Mouse (Mus musculus) midbrain, postnatal 0 days (tissue): ENCODE measurements around the gene Kiss1. TPM values are rescaled to one million over a fixed set of nuclear protein-coding genes. Genes with fewer than 3 reads are reported as not detected.

Experiments used
- ATAC-seq: fragments of 200-750 bp; cut with Nextera tagmentation; 2 replicates; pipeline ENCODE4 v1.8.0; 2017; ENCODE audit warnings: moderate number of reproducible peaks, mild to moderate bottlenecking, moderate TSS enrichment, moderate library complexity; ENCODE audit not compliant: low FRiP score
- DNase-seq: peaks from one replicate; pipeline ENCODE4 v3.0.0-alpha.2; 2015; ENCODE audit warnings: low spot score
- H3K27ac ChIP-seq: fragments of 300-500 bp; sonication (generic); 2 replicates; pipeline ENCODE4 v1.5.1; 2014; ENCODE audit warnings: low read depth, mild to moderate bottlenecking, low read length, mixed read lengths
- H3K27me3 ChIP-seq: fragments of 300-500 bp; sonication (generic); 2 replicates; pipeline ENCODE4 v1.6.1; 2014; ENCODE audit warnings: low read length, control low read depth, mixed read lengths; ENCODE audit not compliant: insufficient read depth
- H3K36me3 ChIP-seq: fragments of 300-500 bp; sonication (generic); 2 replicates; pipeline ENCODE4 v1.6.1; 2014; ENCODE audit warnings: low read length, control low read depth, mixed read lengths; ENCODE audit not compliant: insufficient read depth
- H3K4me1 ChIP-seq: fragments of 300-500 bp; sonication (generic); 2 replicates; pipeline ENCODE4 v1.6.1; 2014; ENCODE audit warnings: mild to moderate bottlenecking, control low read depth, antibody characterized with exemption, low read length, mixed read lengths; ENCODE audit not compliant: insufficient read depth
- H3K4me2 ChIP-seq: fragments of 300-500 bp; sonication (generic); 2 replicates; pipeline ENCODE4 v1.6.1; 2014; ENCODE audit warnings: low read depth, mild to moderate bottlenecking, low read length, mixed read lengths; ENCODE audit not compliant: poor library complexity, severe bottlenecking
- H3K4me3 ChIP-seq: fragments of 300-500 bp; sonication (generic); 2 replicates; pipeline ENCODE4 v1.5.1; 2014; ENCODE audit warnings: low read depth, mild to moderate bottlenecking, low read length, moderate library complexity
- H3K9ac ChIP-seq: fragments of 300-500 bp; sonication (generic); replicated peaks from 2 replicates; pipeline ENCODE4 v1.6.1; 2014; ENCODE audit warnings: mild to moderate bottlenecking, low read length, moderate library complexity, mixed read lengths; ENCODE audit not compliant: poor library complexity, severe bottlenecking
- H3K9me3 ChIP-seq: fragments of 300-500 bp; sonication (generic); 2 replicates; pipeline ENCODE4 v1.6.1; 2016; ENCODE audit warnings: low read length, control low read depth
- CTCF ChIP-seq: IDR thresholded peaks from 2 replicates; pipeline ENCODE4 v1.5.1; 2016; ENCODE audit warnings: antibody characterized with exemption, mild to moderate bottlenecking
- WGBS: fragments of 180-500 bp; shearing (Covaris S2); extraction: QIAGEN DNeasy Blood & Tissue Kit; methylation state at CpG from one replicate; pipeline ENCODE4 v1.1.7; 2014; 5-methylcytosine and 5-hydroxymethylcytosine counted together
- polyA plus RNA-seq: library from polyadenylated mRNA; unstranded; fragments of >200 nt; fragmentation: Nextera tagmentation; extraction: Ambion mirVana; gene quantifications from 2 replicates; pipeline ENCODE4 v1.2.1, GENCODE M21; 2015
- total RNA-seq: library from RNA; depleted of rRNA; stranded (reverse); fragments of >200 nt; gene quantifications from 2 replicates; pipeline ENCODE4 v1.2.3, GENCODE M21; 2014

Gene Kiss1
- total and polyA plus RNA-seq, 2 experiments from 2014 or later: 2.6 TPM; not detected in 1

DNA sequence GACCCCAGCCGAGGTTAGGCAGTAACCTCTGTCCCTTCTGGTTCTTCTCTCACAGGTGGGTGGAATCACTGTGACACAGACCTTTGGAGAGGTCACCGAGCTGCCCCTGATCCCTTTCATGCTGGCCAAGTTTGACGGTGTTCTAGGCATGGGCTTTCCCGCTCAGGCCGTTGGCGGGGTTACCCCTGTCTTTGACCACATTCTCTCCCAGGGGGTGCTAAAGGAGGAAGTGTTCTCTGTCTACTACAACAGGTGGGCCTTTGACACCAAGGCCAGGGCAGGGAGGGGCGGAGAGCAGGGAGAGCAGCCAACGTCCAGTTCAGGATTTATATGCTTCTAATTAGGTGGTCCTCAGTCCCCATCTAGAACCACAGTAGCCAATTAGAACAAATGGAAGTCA, 34.7 kb downstream of the Kiss1 start:
- no peak for TF ChIP-seq CTCF
- Histone ChIP-seq H3K4me3 (no peak overlapping the region), H3K9me3 (no peaks in the 10 kb centered on the region), H3K36me3 (no peaks in the 10 kb centered on the region), H3K27ac (no peak overlapping the region), H3K27me3 (no peaks in the 10 kb centered on the region; the same call in 1 of the 2 replicates), H3K4me1 (no peaks in the 10 kb centered on the region), H3K9ac (no peak overlapping the region), H3K4me2 (no peak overlapping the region)
- ATAC-seq (no peak), DNase-seq (no peak)
- WGBS: 67% methylated on average over 8 of the region's 8 CpGs

DNA sequence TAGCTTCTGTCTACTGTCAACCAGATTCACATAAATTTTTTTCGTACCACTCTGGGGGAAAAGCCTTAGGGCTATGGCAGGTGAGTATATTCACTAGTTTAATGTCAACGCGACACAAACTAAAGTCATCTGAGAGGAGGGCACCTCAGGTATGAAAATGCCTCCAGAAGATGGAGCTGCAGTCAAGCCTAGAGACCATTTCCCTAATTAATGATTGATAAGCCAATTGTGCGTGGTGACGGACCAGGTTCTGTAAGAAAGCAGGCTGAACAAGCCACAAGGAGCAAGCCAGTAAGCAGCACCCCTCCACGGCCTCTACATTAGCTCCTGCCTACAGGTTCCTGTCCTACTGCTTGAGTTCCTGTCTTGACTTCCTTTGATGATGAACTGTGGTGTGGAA, 39.3 kb downstream of the Kiss1 start:
- Histone ChIP-seq H3K4me1 (no peaks in the 10 kb centered on the region), H3K27me3 (no peaks in the 10 kb centered on the region; the same call in 1 of the 2 replicates), H3K4me2 (no peak overlapping the region), H3K9me3 (no peaks in the 10 kb centered on the region), H3K36me3 (no peaks in the 10 kb centered on the region), H3K9ac (no peak overlapping the region), H3K27ac (no peak overlapping the region), H3K4me3 (no peak overlapping the region)
- ATAC-seq (no peak), DNase-seq (no peak)
- TF ChIP-seq CTCF: no peak
- WGBS: 90% methylated on average over 6 of the region's 6 CpGs

DNA sequence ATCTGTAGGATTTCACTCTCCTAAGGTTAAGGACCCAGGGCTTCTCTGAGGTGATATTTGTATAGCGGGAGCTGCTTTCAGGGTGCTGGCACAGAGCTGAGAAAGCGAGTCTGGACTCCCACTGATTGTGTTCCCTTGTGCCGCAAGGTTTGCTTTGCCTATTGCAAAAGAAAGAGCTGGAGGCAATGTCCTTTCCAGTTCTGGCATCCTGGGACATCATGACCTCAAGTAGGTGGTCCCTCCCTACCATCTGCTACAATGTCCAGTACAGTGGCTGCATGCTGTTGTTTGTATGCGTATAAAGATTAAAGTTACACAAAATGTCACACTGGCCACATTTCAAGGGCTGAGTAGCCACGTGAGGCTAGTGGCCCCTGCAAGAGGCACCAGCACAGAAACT, 40.4 kb downstream of the Kiss1 start:
- no peaks in the 10 kb centered on the region for H3K9me3 ChIP-seq
- H3K4me2 ChIP-seq: no peak overlapping the region
- H3K27me3 ChIP-seq: no peaks in the 10 kb centered on the region; the same call in 1 of the 2 replicates
- 86% methylated on average over 5 of the region's 5 CpGs for WGBS
- no peak for ATAC-seq
- no peak overlapping the region for H3K9ac ChIP-seq
- H3K4me3 ChIP-seq: no peak overlapping the region
- no peaks in the 10 kb centered on the region for H3K4me1 ChIP-seq
- H3K36me3 ChIP-seq: no peaks in the 10 kb centered on the region
- DNase-seq: no peak
- H3K27ac ChIP-seq: no peak overlapping the region
- TF ChIP-seq CTCF: no peak

DNA sequence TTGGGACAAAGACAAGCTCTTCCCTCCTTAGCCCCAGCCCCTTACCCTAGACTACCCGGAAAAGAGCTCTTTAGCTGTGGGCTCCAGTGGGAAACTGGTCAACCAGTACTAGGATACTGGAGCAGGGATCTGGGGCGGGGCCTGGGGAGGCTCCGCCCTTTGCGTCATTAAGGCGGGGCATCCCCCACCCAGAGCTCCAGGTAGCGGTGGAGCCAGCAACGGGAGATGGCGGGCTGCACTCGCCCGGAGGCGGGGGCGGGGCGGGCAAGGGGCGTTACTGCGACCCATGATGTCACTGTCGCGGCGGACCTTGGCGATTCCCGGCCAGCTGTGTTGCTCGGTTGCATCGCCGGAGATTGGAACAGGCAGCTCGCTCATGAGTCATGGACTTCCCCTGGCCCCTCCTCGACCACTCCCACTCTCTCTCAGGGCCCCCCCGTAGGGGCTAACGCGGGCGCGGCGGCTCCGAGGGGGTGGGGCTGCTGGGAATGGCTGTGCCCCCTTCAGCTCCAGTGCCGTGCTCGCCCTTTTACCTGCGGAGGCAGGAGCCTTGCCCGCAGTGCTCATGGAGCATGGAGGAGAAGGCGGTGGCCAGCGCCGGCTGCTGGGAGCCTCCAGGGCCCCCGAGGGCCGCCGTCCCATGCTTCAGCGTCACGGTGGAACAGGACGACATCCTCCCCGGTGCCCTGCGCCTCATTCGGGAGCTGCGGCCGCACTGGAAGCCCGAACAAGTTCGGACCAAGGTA, 41.8 kb downstream of the Kiss1 start, which contains the start of gene Etnk2:
Etnk2 (plus strand) TSS at position 297 of the 746 bp plus-strand sequence.
- Histone ChIP-seq H3K4me3 (peak within 1 kb of the TSS; percentile 81), H3K27me3 (no peaks in the 10 kb centered on the region; the same call in 1 of the 2 replicates), H3K27ac (peak within 1 kb of the TSS; percentile 72), H3K4me2 (peak within 1 kb of the TSS; percentile 88), H3K4me1 (0 out of 2 replicates have a peak, but pooled peaks cover 3% of the 10 kb centered on the region), H3K36me3 (no peaks in the 10 kb centered on the region), H3K9ac (peak within 1 kb of the TSS; percentile 81), H3K9me3 (no peaks in the 10 kb centered on the region)
- TF ChIP-seq CTCF: no peak
- ATAC-seq: peak; percentile 76
- 1% methylated on average over 51 of the region's 52 CpGs for WGBS
- peak; percentile 81 for DNase-seq

DNA sequence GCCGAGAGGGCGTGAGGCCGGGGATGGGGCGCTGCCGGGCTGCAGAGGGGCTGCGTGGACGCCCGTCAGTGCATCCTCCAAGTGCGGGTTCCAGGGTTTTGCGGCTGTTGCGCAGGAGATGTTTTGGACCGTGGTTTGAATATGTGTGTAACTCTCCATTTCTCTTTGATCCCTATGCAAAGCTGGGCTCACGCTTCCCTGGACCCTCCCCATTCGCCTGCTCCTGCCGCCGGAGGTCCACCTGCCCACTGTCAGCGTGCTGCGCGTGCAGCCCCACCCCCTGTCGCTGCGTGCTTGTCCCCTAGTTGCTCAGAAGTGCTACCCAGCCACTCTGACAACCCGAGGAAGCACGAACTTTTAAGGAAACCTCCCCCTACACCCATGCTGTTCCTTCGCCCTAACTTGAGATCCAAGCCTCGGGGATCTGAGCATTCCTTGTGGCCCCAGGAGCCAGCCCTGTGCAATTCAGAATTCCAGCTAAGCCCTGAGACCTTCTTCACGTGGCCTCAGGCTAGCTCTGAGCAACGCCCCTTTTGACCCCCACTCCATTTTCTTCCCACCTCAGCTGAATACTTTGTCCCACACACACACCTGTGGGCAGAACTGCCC, 42.5 kb downstream of the Kiss1 start:
- WGBS: 3% methylated on average over 27 of the region's 27 CpGs
- no peaks in the 10 kb centered on the region for H3K9me3 ChIP-seq
- H3K9ac ChIP-seq: peak overlapping the region; percentile 81
- no peaks in the 10 kb centered on the region for H3K27me3 ChIP-seq
- H3K27ac ChIP-seq: peak overlapping the region; percentile 72
- 0 out of 2 replicates have a peak, but pooled peaks cover 3% of the 10 kb centered on the region for H3K4me1 ChIP-seq
- TF ChIP-seq CTCF: no peak
- no peak for DNase-seq
- H3K4me3 ChIP-seq: peak overlapping the region; percentile 81
- H3K36me3 ChIP-seq: no peaks in the 10 kb centered on the region
- peak overlapping the region; percentile 88 for H3K4me2 ChIP-seq
- peak; percentile 24; the same call in 1 of the 2 replicates for ATAC-seq

DNA sequence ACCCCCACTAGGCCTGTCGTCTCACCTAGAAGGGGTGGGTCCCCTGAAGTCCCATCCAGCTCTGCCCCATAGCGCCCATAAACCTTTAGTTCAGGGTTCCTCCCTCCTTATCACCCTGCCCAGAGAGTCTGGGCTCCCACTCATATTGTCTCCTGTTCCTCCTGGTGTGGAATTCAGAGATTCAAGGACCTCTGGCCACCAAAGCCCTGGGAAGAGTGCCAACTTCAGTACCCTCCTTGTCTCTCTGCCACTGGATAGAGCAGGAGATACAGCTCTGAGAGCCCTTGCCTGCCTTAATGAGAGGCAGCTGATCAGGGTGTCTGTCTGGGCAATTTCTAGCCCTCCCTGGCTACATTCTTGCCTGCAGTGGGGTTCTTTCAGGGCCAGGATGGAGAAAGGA, 43.2 kb downstream of the Kiss1 start:
- no peak for TF ChIP-seq CTCF
- H3K4me1 ChIP-seq: 0 out of 2 replicates have a peak, but pooled peaks cover 3% of the 10 kb centered on the region
- H3K4me3 ChIP-seq: no peak overlapping the region
- H3K9ac ChIP-seq: peak overlapping the region; percentile 33; the same call in 1 of the 2 replicates
- WGBS: 55% methylated on average over 2 of the region's 2 CpGs
- DNase-seq (no peak), ATAC-seq (no peak)
- H3K9me3 ChIP-seq: no peaks in the 10 kb centered on the region
- no peak overlapping the region for H3K27ac ChIP-seq
- no peaks in the 10 kb centered on the region for H3K36me3 ChIP-seq
- peak overlapping the region; percentile 88; the same call in 1 of the 2 replicates for H3K4me2 ChIP-seq
- no peaks in the 10 kb centered on the region for H3K27me3 ChIP-seq
